Mouse (Mus musculus): ENCODE measurements around the gene Ccdc167.

DNA sequence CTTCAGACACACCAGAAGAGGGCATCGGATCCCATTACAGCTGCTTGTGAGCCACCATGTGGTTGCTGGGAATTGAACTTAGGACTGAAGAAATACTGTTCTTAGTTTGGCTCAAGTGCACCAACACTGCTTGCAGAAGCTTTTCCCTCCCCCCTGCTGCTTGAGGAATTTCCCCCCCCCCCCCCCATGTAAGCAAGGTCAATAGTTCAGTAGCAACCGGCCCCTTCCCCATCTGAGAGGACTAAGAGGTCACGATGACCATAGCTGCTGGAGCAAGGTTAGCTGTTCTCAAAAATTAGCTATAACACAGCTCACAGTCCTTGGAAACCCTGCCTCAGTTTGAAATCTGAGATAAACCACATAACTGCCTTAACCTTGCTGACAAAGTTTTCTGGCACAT, 74.6 kb downstream of the Ccdc167 start:
- no peak for TF ChIP-seq ZNF384 (IDR thresholded peaks at IDR 0.05; ENCODE audit: low read depth, low read length)
- no peak for TF ChIP-seq CHD2 (IDR thresholded peaks at IDR 0.05; ENCODE audit: low read depth, low read length)
- no peak for TF ChIP-seq HCFC1 (IDR thresholded peaks at IDR 0.05; ENCODE audit: borderline replicate concordance, insufficient read depth, low read length)
- no peak for TF ChIP-seq ZC3H11A (IDR thresholded peaks at IDR 0.05; ENCODE audit: borderline replicate concordance, low read depth, low read length)
